8 mouse cellular contexts compared by ENCODE assay signal in genomic region chr5:109558404-109559160, GRCm38 (mm10). TPM values are rescaled to one million over a fixed set of nuclear protein-coding genes. Genes with fewer than 3 reads are reported as not detected.
DNase-seq lines count a peak whose midpoint lies in the region; ATAC-seq and TF ChIP-seq lines count a peak whose summit lies in the region.

TSS of gene Crlf2 (minus strand) at chr5:109558993.

- TF ChIP-seq POLR2A in brain, embryonic 14.5 days (IDR thresholded peaks at IDR 0.05; ENCODE audit: borderline replicate concordance, extremely low read depth, insufficient read depth, insufficient read length, poor library complexity, severe bottlenecking), result no peak
- TF ChIP-seq POLR2A in liver, adult 2 months (IDR thresholded peaks at IDR 0.05; ENCODE audit: extremely low read depth, insufficient read depth, low read length), result no peak
- TF ChIP-seq POLR2A in myocyte (IDR thresholded peaks at IDR 0.05; ENCODE audit: insufficient read length, low read depth), result peak; percentile 57

- peak within 1 kb of the TSS; percentile 68 for H3K4me2 ChIP-seq in heart, embryonic 11.5 days
- peak within 1 kb of the TSS; percentile 60 for H3K4me2 ChIP-seq in kidney, embryonic 16.5 days (replicated peaks; ENCODE audit: low read depth, low read length)
- H3K4me2 ChIP-seq in myocyte (ENCODE audit: low read depth), result peak within 1 kb of the TSS; percentile 57

- no peak for TF ChIP-seq CTCF in C2C12 (IDR thresholded peaks at IDR 0.05; ENCODE audit: control insufficient read depth, insufficient read depth, insufficient read length)
- no peak for TF ChIP-seq CTCF in brain, embryonic 14.5 days (IDR thresholded peaks at IDR 0.05; ENCODE audit: borderline replicate concordance, extremely low read depth, insufficient read depth, insufficient read length)
- TF ChIP-seq CTCF in liver, adult 2 months (IDR thresholded peaks at IDR 0.05; ENCODE audit: low read depth, low read length), result no peak

- no peaks in the 10 kb centered on the region for H3K27me3 ChIP-seq in C2C12 (ENCODE audit: control insufficient read depth, insufficient read depth, insufficient read length)
- H3K27me3 ChIP-seq in erythroblast, embryonic 14.5 days (ENCODE audit: control insufficient read depth), result peaks cover 3% of the 10 kb centered on the region; the same call in 1 of the 2 replicates
- H3K27me3 ChIP-seq in heart, embryonic 11.5 days (ENCODE audit: control insufficient read depth, insufficient read depth, low read length), result no peaks in the 10 kb centered on the region
- H3K27me3 ChIP-seq in kidney, embryonic 16.5 days (ENCODE audit: insufficient read depth, low read length), result no peaks in the 10 kb centered on the region
- H3K27me3 ChIP-seq in liver, adult 2 months (ENCODE audit: control insufficient read depth, insufficient read depth, low read length), result no peaks in the 10 kb centered on the region
- no peaks in the 10 kb centered on the region for H3K27me3 ChIP-seq in myocyte (ENCODE audit: control insufficient read depth, insufficient read depth, insufficient read length)
- no peaks in the 10 kb centered on the region for H3K27me3 ChIP-seq in splenic B cell, adult 2 months (ENCODE audit: control insufficient read depth, insufficient read depth, low read length, poor library complexity, severe bottlenecking)

- H3K4me3 ChIP-seq in C2C12 (ENCODE audit: insufficient read depth, poor library complexity, severe bottlenecking), result peak within 1 kb of the TSS; percentile 31
- peak within 1 kb of the TSS; percentile 67 for H3K4me3 ChIP-seq in erythroblast, embryonic 14.5 days (replicated peaks)
- peak within 1 kb of the TSS; percentile 66 for H3K4me3 ChIP-seq in heart, embryonic 11.5 days (ENCODE audit: low read depth, low read length)
- peak within 1 kb of the TSS; percentile 80 for H3K4me3 ChIP-seq in kidney, embryonic 16.5 days (ENCODE audit: low read length)
- peak within 1 kb of the TSS; percentile 99 for H3K4me3 ChIP-seq in liver, adult 2 months (ENCODE audit: insufficient read depth, low read depth, low read length)
- peak within 1 kb of the TSS; percentile 26 for H3K4me3 ChIP-seq in myocyte

- peaks cover 21% of the 10 kb centered on the region for H3K4me1 ChIP-seq in erythroblast, embryonic 14.5 days (ENCODE audit: control insufficient read depth)
- H3K4me1 ChIP-seq in heart, embryonic 11.5 days (ENCODE audit: control insufficient read depth, insufficient read depth, low read length), result no peaks in the 10 kb centered on the region
- no peaks in the 10 kb centered on the region for H3K4me1 ChIP-seq in kidney, embryonic 16.5 days (ENCODE audit: insufficient read depth, low read length)
- H3K4me1 ChIP-seq in liver, adult 2 months (ENCODE audit: control insufficient read depth, insufficient read depth, low read length), result no peaks in the 10 kb centered on the region

- ATAC-seq in heart, embryonic 11.5 days (replicated peaks; ENCODE audit: insufficient number of reproducible peaks, low FRiP score, low TSS enrichment), result peak; percentile 76
- ATAC-seq in kidney, embryonic 16.5 days (ENCODE audit: low FRiP score, low TSS enrichment), result peak; percentile 77

- H3K79me3 ChIP-seq in C2C12 (ENCODE audit: low read depth), result no peaks in the 10 kb centered on the region

- WGBS in heart, embryonic 11.5 days (ENCODE audit: insufficient replicate concordance), result under 1% methylated on average over 53 of the region's 73 CpGs
- 0% methylated on average over 65 of the region's 73 CpGs for WGBS in kidney, embryonic 16.5 days
- under 1% methylated on average over 57 of the region's 73 CpGs for WGBS in liver, adult 2 months

- no peaks in the 10 kb centered on the region for H3K36me3 ChIP-seq in C2C12 (ENCODE audit: control insufficient read depth, insufficient read depth)
- peaks cover 6% of the 10 kb centered on the region for H3K36me3 ChIP-seq in erythroblast, embryonic 14.5 days (ENCODE audit: control insufficient read depth)
- H3K36me3 ChIP-seq in heart, embryonic 11.5 days (ENCODE audit: control insufficient read depth, insufficient read depth, low read length), result peaks cover 13% of the 10 kb centered on the region
- H3K36me3 ChIP-seq in kidney, embryonic 16.5 days (ENCODE audit: insufficient read depth, low read length), result peaks cover 25% of the 10 kb centered on the region
- H3K36me3 ChIP-seq in liver, adult 2 months (ENCODE audit: control insufficient read depth, insufficient read depth, low read length), result no peaks in the 10 kb centered on the region
- no peaks in the 10 kb centered on the region for H3K36me3 ChIP-seq in myocyte (ENCODE audit: control insufficient read depth, insufficient read depth)
- peaks cover 9% of the 10 kb centered on the region for H3K36me3 ChIP-seq in splenic B cell, adult 2 months (ENCODE audit: control insufficient read depth, insufficient read depth, low read length, poor library complexity, severe bottlenecking)

- peak within 1 kb of the TSS; percentile 95 for H3ac ChIP-seq in C2C12 (ENCODE audit: control insufficient read depth, insufficient read length, low read depth)
- peak within 1 kb of the TSS; percentile 33 for H3ac ChIP-seq in myocyte (ENCODE audit: control insufficient read depth, insufficient read length)

- H3K9me3 ChIP-seq in erythroblast, embryonic 14.5 days (ENCODE audit: control insufficient read depth, low read length), result peaks cover 41% of the 10 kb centered on the region
- H3K9me3 ChIP-seq in heart, embryonic 11.5 days (replicated peaks; ENCODE audit: control insufficient read depth, low read length), result peaks cover 21% of the 10 kb centered on the region
- H3K9me3 ChIP-seq in kidney, embryonic 16.5 days (ENCODE audit: low read length), result peaks cover 41% of the 10 kb centered on the region

- peak within 1 kb of the TSS; percentile 89 for H3K27ac ChIP-seq in heart, embryonic 11.5 days (ENCODE audit: low read depth, low read length)
- peak within 1 kb of the TSS; percentile 93 for H3K27ac ChIP-seq in kidney, embryonic 16.5 days (ENCODE audit: low read length)
- H3K27ac ChIP-seq in liver, adult 2 months (replicated peaks; ENCODE audit: insufficient read depth, low read depth, low read length), result peak within 1 kb of the TSS; percentile 98

- H3K9ac ChIP-seq in heart, embryonic 11.5 days (ENCODE audit: low read depth, low read length), result peak within 1 kb of the TSS; percentile 78
- H3K9ac ChIP-seq in kidney, embryonic 16.5 days (replicated peaks; ENCODE audit: low read length), result peak within 1 kb of the TSS; percentile 79
- H3K9ac ChIP-seq in liver, adult 2 months (ENCODE audit: low read depth, low read length), result peak within 1 kb of the TSS; percentile 100

- no peaks in the 10 kb centered on the region for H3K79me2 ChIP-seq in C2C12 (ENCODE audit: control insufficient read depth, insufficient read depth)
- H3K79me2 ChIP-seq in liver, adult 2 months (ENCODE audit: control insufficient read depth, insufficient read depth, low read length), result no peaks in the 10 kb centered on the region
- H3K79me2 ChIP-seq in myocyte (ENCODE audit: control insufficient read depth, insufficient read depth), result no peaks in the 10 kb centered on the region

- peak; percentile 98 for DNase-seq in brain, embryonic 14.5 days (ENCODE audit: low read depth)
- peak; percentile 89 for DNase-seq in liver, adult 2 months (ENCODE audit: extremely low read depth, low read depth, low spot score)
- DNase-seq in splenic B cell, adult 2 months (ENCODE audit: low read depth, low spot score), result peak; percentile 94

TF ChIP-seq in C2C12, 6 proteins besides CTCF, POLR2A, EP300 and RAD21:
- no peak for TF ChIP-seq USF1 (IDR thresholded peaks at IDR 0.05; ENCODE audit: low read depth)
- no peak for TF ChIP-seq MYOD1 (IDR thresholded peaks at IDR 0.05; ENCODE audit: control insufficient read depth, insufficient read length, low read depth)
- TF ChIP-seq FOSL1 (IDR thresholded peaks at IDR 0.05; ENCODE audit: insufficient read depth, low read length, poor library complexity, severe bottlenecking), result no peak
- no peak for TF ChIP-seq MAX (IDR thresholded peaks at IDR 0.05)
- no peak for TF ChIP-seq CEBPB (IDR thresholded peaks at IDR 0.05; ENCODE audit: low read depth)
- TF ChIP-seq MYOG (IDR thresholded peaks at IDR 0.05; ENCODE audit: control insufficient read depth, extremely low read depth, insufficient read length), result no peak

TF ChIP-seq in myocyte, 11 proteins besides CTCF, POLR2A, EP300 and RAD21:
- TF ChIP-seq USF1 (IDR thresholded peaks at IDR 0.05; ENCODE audit: low read depth) (no peak), MYOG (IDR thresholded peaks at IDR 0.05; ENCODE audit: control insufficient read depth in 1 of 3, insufficient read depth in 1 of 3, insufficient read length in 2 of 3, low read depth in 2 of 3) (no peak), E2F4 (IDR thresholded peaks at IDR 0.05; ENCODE audit: insufficient read depth) (no peak), REST (IDR thresholded peaks at IDR 0.05; ENCODE audit: insufficient read depth, insufficient read length) (no peak), CEBPB (IDR thresholded peaks at IDR 0.05; ENCODE audit: insufficient read depth, poor library complexity, severe bottlenecking) (no peak), MYOD1 (IDR thresholded peaks at IDR 0.05; ENCODE audit: control insufficient read depth in 1 of 3, insufficient read length in 2 of 3, low read depth in 2 of 3) (no peak), POLR2AphosphoS2 (IDR thresholded peaks at IDR 0.05; ENCODE audit: insufficient read length, low read depth) (no peak), TCF12 (IDR thresholded peaks at IDR 0.05; ENCODE audit: insufficient read depth, poor library complexity, severe bottlenecking) (no peak), TCF3 (IDR thresholded peaks at IDR 0.05; ENCODE audit: insufficient read length, low read depth) (no peak), MAX (IDR thresholded peaks at IDR 0.05; ENCODE audit: low read depth) (no peak), SRF (IDR thresholded peaks at IDR 0.05; ENCODE audit: control insufficient read depth, insufficient read length, low read depth) (no peak)

RNA-seq across cellular contexts. Expression of gene Crlf2, which starts in this region (rescaled TPM):
- 8.3 TPM for polyA plus RNA-seq in C2C12 (2012; fragmentation: generic; extraction: Trizol)
- 26.7 and 27.1 TPM in 2 replicates for polyA plus RNA-seq in brain, embryonic 14.5 days (2012; rRNA removed)
- 0.37 and 0.92 TPM in 2 replicates for polyA plus RNA-seq in erythroblast, embryonic 14.5 days (2012)
- 5.4 and 5.8 TPM in 2 replicates for polyA plus RNA-seq in heart, embryonic 11.5 days (2014; fragmentation: Nextera tagmentation; extraction: Ambion mirVana)
- polyA plus RNA-seq in kidney, embryonic 16.5 days (2015; fragmentation: Nextera tagmentation; extraction: Ambion mirVana), result 11.9 and 14.5 TPM in 2 replicates
- total RNA-seq in liver, adult 2 months (2014; rRNA removed), result 3.2 and 5.6 TPM in 2 replicates
- 6.3 and 10.7 TPM in 2 replicates for polyA plus RNA-seq in liver, adult 2 months (2012; rRNA removed)
- polyA plus RNA-seq in myocyte (2012; fragmentation: generic; extraction: Trizol), result 16.3 TPM

Comparison
In these comparisons a context has a peak if more than half of its experiments do, and no peak if none do; other contexts are left out.
1. Peak in every context shown above with its lines: DNase-seq, ATAC-seq, H3K4me3 ChIP-seq and H3K27ac ChIP-seq.
2. H3K4me3 ChIP-seq: peak in every context shown above with its lines; median percentile 99 in liver, adult 2 months; 80 in kidney, embryonic 16.5 days; 67 in erythroblast, embryonic 14.5 days; 66 in heart, embryonic 11.5 days; 31 in C2C12; 26 in myocyte.